Mouse (Mus musculus): ENCODE results near the gene Pou2f1. TPM values are rescaled to one million over a fixed set of nuclear protein-coding genes. Genes with fewer than 3 reads are reported as not detected.

Pou2f1 gene
- total and polyA plus RNA-seq, 3 experiments = 16.0 to 57.1 (median 17.3) TPM

DNA sequence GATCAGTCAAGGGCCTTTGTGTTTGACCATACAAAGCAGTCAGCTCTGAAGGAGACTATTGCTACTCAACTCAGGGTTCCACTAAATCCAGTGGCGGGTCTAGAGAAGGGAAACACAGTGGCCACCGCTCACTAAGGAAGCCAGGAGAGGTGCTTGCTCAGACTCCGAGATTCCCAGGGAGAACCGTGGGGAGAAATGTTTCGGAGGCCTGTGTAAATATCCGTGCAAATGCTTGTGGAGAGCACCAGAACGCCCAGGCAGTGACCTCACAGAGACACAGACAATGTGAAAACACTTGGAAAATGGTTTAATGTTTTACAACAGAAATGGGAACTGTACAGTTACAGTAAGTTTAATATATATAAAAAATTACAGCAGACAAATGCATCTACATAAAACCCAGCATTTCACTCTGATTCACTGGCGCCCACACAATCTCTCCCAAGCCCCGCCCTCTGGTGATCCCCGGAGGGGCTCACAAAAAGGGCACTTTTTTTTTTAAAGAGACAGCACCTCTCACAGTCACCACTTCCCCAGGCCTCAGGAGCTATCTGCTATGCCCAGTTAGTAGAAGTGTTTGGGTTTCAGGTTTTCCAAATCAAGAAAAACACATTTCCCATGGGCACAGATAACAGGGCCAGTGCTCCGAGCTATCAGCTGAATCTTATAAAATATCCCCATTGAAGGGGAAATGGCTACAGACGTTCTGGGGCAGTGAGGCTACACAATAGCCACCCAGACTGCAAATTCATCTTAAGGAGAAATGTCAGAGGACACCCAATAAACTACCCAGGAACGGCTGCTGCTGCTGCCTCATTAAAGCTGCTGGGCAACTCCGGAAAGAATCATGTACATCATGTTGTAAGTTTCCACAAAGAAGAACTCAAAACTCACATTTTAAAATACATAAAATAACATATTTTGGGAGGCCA, 137.3 kb downstream of the Pou2f1 start:
- Histone ChIP-seq H3K27me3 (ENCODE audit: insufficient read depth, low read length) (no peaks in the 10 kb centered on the region), H3K9me3 (replicated peaks) (no peaks in the 10 kb centered on the region), H3K4me3 (ENCODE audit: low read depth, low read length) (no peak overlapping the region), H3K36me3 (replicated peaks) (peaks cover 39% of the 10 kb centered on the region), H3K4me1 (ENCODE audit: insufficient read depth, low read depth, low read length) (peaks cover 43% of the 10 kb centered on the region)
- peak; percentile 46; the same call in 1 of the 2 replicates for ATAC-seq (ENCODE audit: extremely low read depth, insufficient number of reproducible peaks, low FRiP score, poor library complexity, severe bottlenecking)
- no peak for TF ChIP-seq TAL1 (conservative IDR thresholded peaks at IDR 0.05; ENCODE audit: low read depth, low read length)
- no peak for TF ChIP-seq GATA2 (IDR thresholded peaks at IDR 0.05; ENCODE audit: borderline replicate concordance, low read depth, low read length)
- no peak for TF ChIP-seq POLR2AphosphoS5 (IDR thresholded peaks at IDR 0.05; ENCODE audit: insufficient replicate concordance, low read depth, low read length)
- DNase-seq (ENCODE audit: low spot score) = no peak

DNA sequence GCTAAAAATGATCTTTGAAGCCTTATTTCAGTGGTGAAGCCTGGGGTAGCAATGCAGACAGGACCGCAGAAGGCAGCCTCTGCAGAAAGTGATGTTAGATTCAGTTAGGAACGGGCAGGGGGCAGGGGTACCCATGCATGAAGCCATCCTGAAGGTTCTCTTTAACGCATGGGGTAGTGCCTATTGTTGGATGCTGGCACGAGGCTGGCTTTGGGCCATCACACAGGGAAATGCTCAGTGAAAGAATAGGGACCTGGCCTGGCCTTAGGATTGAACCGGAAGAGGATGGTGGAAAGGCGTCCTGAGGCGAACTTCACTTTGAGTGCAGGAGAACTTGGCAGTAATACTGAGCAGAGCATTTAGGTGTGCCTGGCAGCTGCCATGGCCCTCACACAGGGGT, 140.4 kb downstream of the Pou2f1 start:
- no peaks in the 10 kb centered on the region for H3K27me3 ChIP-seq (ENCODE audit: insufficient read depth, low read length)
- H3K9me3 ChIP-seq (replicated peaks) = no peaks in the 10 kb centered on the region
- no peak for TF ChIP-seq POLR2AphosphoS5 (IDR thresholded peaks at IDR 0.05; ENCODE audit: insufficient replicate concordance, low read depth, low read length)
- DNase-seq (ENCODE audit: low spot score) (no peak), ATAC-seq (ENCODE audit: extremely low read depth, insufficient number of reproducible peaks, low FRiP score, poor library complexity, severe bottlenecking) (no peak)
- peaks cover 18% of the 10 kb centered on the region for H3K36me3 ChIP-seq (replicated peaks)
- H3K4me1 ChIP-seq (ENCODE audit: insufficient read depth, low read depth, low read length) = peaks cover 43% of the 10 kb centered on the region
- H3K4me3 ChIP-seq (ENCODE audit: low read depth, low read length) = no peak overlapping the region

DNA sequence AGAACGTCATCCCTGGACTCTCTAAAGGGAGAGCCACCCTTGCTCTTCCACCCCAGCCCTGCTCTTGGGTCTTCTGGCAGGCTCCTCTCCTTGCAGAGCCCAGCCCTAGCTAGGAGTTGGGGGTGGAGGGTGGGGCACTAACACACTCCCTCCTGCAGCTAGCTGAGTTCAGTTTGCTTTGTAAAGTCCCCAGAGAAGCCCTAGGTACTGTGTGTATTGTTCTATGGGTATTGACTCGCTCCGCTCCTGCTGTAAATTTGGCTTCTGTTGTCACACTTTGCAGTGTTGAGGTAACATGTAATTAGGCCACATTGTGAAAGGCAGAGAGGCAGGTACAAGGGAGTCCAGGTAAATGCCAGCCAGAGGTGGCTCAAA, 141.3 kb downstream of the Pou2f1 start:
- H3K4me1 ChIP-seq (ENCODE audit: insufficient read depth, low read depth, low read length) = peaks cover 39% of the 10 kb centered on the region
- DNase-seq (ENCODE audit: low spot score) = no peak
- H3K4me3 ChIP-seq (ENCODE audit: low read depth, low read length) = no peak overlapping the region
- H3K27me3 ChIP-seq (ENCODE audit: insufficient read depth, low read length) = no peaks in the 10 kb centered on the region
- peaks cover 13% of the 10 kb centered on the region for H3K36me3 ChIP-seq (replicated peaks)
- H3K9me3 ChIP-seq (replicated peaks) = no peaks in the 10 kb centered on the region
- no peak for TF ChIP-seq POLR2AphosphoS5 (IDR thresholded peaks at IDR 0.05; ENCODE audit: insufficient replicate concordance, low read depth, low read length)
- TF ChIP-seq CTCF (IDR thresholded peaks at IDR 0.05; ENCODE audit: low read depth, low read length) = no peak
- TF ChIP-seq GATA2 (IDR thresholded peaks at IDR 0.05; ENCODE audit: borderline replicate concordance, low read depth, low read length) = no peak
- no peak for TF ChIP-seq TAL1 (conservative IDR thresholded peaks at IDR 0.05; ENCODE audit: low read depth, low read length)
- TF ChIP-seq GATA1 (IDR thresholded peaks at IDR 0.05; ENCODE audit: borderline replicate concordance, low read length) = no peak
- no peak for ATAC-seq (ENCODE audit: extremely low read depth, insufficient number of reproducible peaks, low FRiP score, poor library complexity, severe bottlenecking)

DNA sequence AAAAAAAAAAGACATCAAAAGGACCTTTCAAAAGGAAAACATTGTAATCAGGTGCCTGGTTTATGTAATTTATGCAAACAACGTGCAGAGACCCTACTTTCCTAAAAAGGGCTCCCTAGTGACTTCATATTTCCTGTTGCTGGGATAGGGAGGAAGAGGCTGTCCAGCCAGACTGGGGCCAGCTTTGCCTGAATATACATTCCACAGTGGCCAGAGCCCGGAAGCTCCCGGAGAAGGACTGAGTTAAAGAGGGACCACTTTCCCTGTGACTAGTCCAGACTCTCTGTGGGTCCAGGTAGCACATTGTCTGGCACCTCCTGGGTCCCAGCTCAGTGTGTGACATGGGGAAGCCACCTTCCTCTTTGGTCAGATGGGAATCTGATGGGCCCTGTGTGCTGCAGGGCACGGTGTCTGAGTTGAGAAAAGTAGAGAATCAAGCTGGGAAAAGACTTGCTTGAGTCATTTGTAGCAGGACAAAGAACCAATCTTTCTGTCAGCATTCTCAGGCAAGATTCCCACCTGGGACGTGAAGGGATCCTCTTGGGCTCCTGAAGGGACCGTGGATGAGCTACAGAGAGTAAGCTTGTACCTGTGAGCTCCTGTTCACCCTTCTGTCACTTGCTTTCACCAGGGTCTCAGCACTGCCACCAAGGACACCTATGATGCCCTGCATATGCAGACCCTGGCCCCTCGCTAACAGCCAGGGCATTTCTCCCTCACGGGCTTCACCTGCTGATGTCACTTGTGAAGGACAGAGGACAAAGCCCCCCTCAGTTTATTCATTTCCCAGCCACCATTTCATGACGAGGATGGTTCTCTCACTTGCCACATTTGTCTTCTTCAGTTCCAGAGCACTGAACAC, 141.9 kb downstream of the Pou2f1 start:
- peaks cover 41% of the 10 kb centered on the region for H3K4me1 ChIP-seq (ENCODE audit: insufficient read depth, low read depth, low read length)
- peaks cover 13% of the 10 kb centered on the region for H3K36me3 ChIP-seq (replicated peaks)
- no peak for TF ChIP-seq GATA1 (IDR thresholded peaks at IDR 0.05; ENCODE audit: borderline replicate concordance, low read length)
- ATAC-seq (ENCODE audit: extremely low read depth, insufficient number of reproducible peaks, low FRiP score, poor library complexity, severe bottlenecking) (no peak), DNase-seq (ENCODE audit: low spot score) (no peak)
- no peaks in the 10 kb centered on the region for H3K9me3 ChIP-seq (replicated peaks)
- no peak overlapping the region for H3K4me3 ChIP-seq (ENCODE audit: low read depth, low read length)
- H3K27me3 ChIP-seq (ENCODE audit: insufficient read depth, low read length) = no peaks in the 10 kb centered on the region

DNA sequence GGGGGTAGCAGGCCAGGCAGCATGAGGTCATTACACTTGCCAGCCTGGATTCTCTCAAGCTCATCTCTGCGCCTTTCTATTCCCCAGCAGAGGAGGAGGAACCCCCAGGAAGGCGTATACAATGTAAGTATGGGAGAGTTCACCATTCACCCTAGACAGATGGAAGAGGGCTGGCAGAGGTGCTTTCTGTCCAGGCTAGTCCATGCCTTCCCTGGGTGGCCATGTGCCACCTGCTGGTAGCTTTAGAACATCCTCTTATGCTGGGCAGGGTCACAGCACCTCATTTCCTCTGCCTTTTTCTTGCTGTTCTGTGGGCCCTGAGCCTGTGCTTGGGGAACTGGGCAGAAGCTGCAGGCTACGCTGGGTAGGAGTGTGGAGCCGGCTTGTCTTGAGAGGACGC, 144.1 kb downstream of the Pou2f1 start:
- Histone ChIP-seq H3K9me3 (replicated peaks) (no peaks in the 10 kb centered on the region), H3K27me3 (ENCODE audit: insufficient read depth, low read length) (no peaks in the 10 kb centered on the region), H3K36me3 (replicated peaks) (peaks cover 7% of the 10 kb centered on the region), H3K4me3 (ENCODE audit: low read depth, low read length) (no peak overlapping the region), H3K4me1 (ENCODE audit: insufficient read depth, low read depth, low read length) (peaks cover 52% of the 10 kb centered on the region)
- ATAC-seq (ENCODE audit: extremely low read depth, insufficient number of reproducible peaks, low FRiP score, poor library complexity, severe bottlenecking) (0 out of 2 replicates have a peak, but pooled peaks have one; percentile 32), DNase-seq (ENCODE audit: low spot score) (no peak)
- TF ChIP-seq POLR2AphosphoS5 (IDR thresholded peaks at IDR 0.05; ENCODE audit: insufficient replicate concordance, low read depth, low read length) (no peak), GATA1 (IDR thresholded peaks at IDR 0.05; ENCODE audit: borderline replicate concordance, low read length) (no peak), GATA2 (IDR thresholded peaks at IDR 0.05; ENCODE audit: borderline replicate concordance, low read depth, low read length) (no peak)

DNA sequence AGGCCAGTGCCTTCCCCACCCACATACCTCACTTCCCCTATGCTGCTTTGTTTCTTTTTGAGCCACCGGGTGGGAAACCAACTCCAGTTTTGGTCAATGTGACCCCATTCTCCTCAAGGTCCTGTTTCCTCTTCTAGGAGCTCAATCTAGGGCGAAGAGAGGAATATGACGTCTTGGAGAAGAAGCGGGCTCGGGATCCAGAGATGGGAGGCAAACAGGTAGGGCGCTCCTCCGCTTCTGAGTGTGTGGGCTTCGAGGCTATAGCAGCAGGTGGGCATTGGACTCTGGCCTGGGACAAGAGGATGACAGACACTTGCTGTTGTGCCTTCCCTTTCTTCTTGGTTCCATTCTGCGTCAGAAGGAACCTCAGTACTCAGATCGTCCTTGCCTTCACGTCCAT, 145.2 kb downstream of the Pou2f1 start:
- Histone ChIP-seq H3K36me3 (replicated peaks) (peaks cover 4% of the 10 kb centered on the region), H3K4me1 (ENCODE audit: insufficient read depth, low read depth, low read length) (peaks cover 63% of the 10 kb centered on the region), H3K27me3 (ENCODE audit: insufficient read depth, low read length) (no peaks in the 10 kb centered on the region), H3K9me3 (replicated peaks) (no peaks in the 10 kb centered on the region), H3K4me3 (ENCODE audit: low read depth, low read length) (no peak overlapping the region)
- DNase-seq (ENCODE audit: low spot score) = no peak
- ATAC-seq (ENCODE audit: extremely low read depth, insufficient number of reproducible peaks, low FRiP score, poor library complexity, severe bottlenecking) = no peak
- TF ChIP-seq POLR2AphosphoS5 (IDR thresholded peaks at IDR 0.05; ENCODE audit: insufficient replicate concordance, low read depth, low read length) (no peak), TAL1 (conservative IDR thresholded peaks at IDR 0.05; ENCODE audit: low read depth, low read length) (no peak), GATA1 (IDR thresholded peaks at IDR 0.05; ENCODE audit: borderline replicate concordance, low read length) (no peak), GATA2 (IDR thresholded peaks at IDR 0.05; ENCODE audit: borderline replicate concordance, low read depth, low read length) (no peak), CTCF (IDR thresholded peaks at IDR 0.05; ENCODE audit: low read depth, low read length) (no peak)
